Mouse (Mus musculus) forelimb bud, embryonic 11.5 days (tissue): Measurements from ENCODE around the gene Pnpla2.
"Not testable (repeated sequence)": the region's sequence is repeated elsewhere in the genome, so short reads cannot be mapped to it uniquely, and the experiment has no call there.

Experiments
- DNase-seq: peaks from one replicate; pipeline ENCODE4 v3.0.0-alpha.2; 2012; ENCODE audit warnings: low read depth, low spot score

Gene Pnpla2

GRCm38 (mm10) chr7:141454967-141455551, at the start of gene Pnpla2:
Pnpla2 (plus strand) TSS chr7:141455198.
- peak; percentile 84 for DNase-seq

GRCm38 (mm10) chr7:141405466-141405865, 49.5 kb upstream of the Pnpla2 start:
- DNase-seq = no peak

- not testable (repeated sequence) for DNase-seq
Measured at GRCm38 (mm10) chr7:141407670-141408069, 47.3 kb upstream of the Pnpla2 start.

GRCm38 (mm10) chr7:141408833-141409232, 46.2 kb upstream of the Pnpla2 start:
- DNase-seq = peak; percentile 81

- DNase-seq = no peak
Measured at GRCm38 (mm10) chr7:141410631-141411030, 44.4 kb upstream of the Pnpla2 start.

- DNase-seq = no peak
Measured at GRCm38 (mm10) chr7:141411667-141412066, 43.3 kb upstream of the Pnpla2 start.

- DNase-seq = no peak
Measured at GRCm38 (mm10) chr7:141413331-141413730, 41.7 kb upstream of the Pnpla2 start.

GRCm38 (mm10) chr7:141413809-141414584, 41.0 kb upstream of the Pnpla2 start, which contains the start of gene Gatd1:
Gatd1 (minus strand) TSS chr7:141414136.
- peak; percentile 100 for DNase-seq

GRCm38 (mm10) chr7:141416144-141416841, 38.7 kb upstream of the Pnpla2 start:
- no peak for DNase-seq

- no peak for DNase-seq
Measured at GRCm38 (mm10) chr7:141417731-141418681, 37.0 kb upstream of the Pnpla2 start.

GRCm38 (mm10) chr7:141418970-141419369, 36.0 kb upstream of the Pnpla2 start:
- no peak for DNase-seq

- no peak for DNase-seq
Measured at GRCm38 (mm10) chr7:141420030-141420702, 34.8 kb upstream of the Pnpla2 start.

GRCm38 (mm10) chr7:141423811-141424210, 31.2 kb upstream of the Pnpla2 start:
- DNase-seq = no peak

- no peak for DNase-seq
Measured at GRCm38 (mm10) chr7:141426948-141427730, 27.9 kb upstream of the Pnpla2 start.

GRCm38 (mm10) chr7:141428701-141429100, 26.3 kb upstream of the Pnpla2 start:
- no peak for DNase-seq

GRCm38 (mm10) chr7:141429310-141429709, 25.7 kb upstream of the Pnpla2 start, which contains the start of gene Cend1:
Cend1 (minus strand) TSS chr7:141429491.
- DNase-seq = peak; percentile 77

GRCm38 (mm10) chr7:141429840-141430584, 25.0 kb upstream of the Pnpla2 start:
- DNase-seq = no peak

GRCm38 (mm10) chr7:141430585-141431240, 24.3 kb upstream of the Pnpla2 start:
- DNase-seq = no peak
